Mouse (Mus musculus): ENCODE results near the gene Btg1-ps1.
"Not testable (repeated sequence)": the region's sequence is repeated elsewhere in the genome, so short reads cannot be mapped to it uniquely, and the experiment has no call there.

Gene Btg1-ps1

GRCm38 (mm10) chrX:38018597-38018996 lies at the start of gene Btg1-ps1:
TSS of gene Btg1-ps1 (minus strand) at chrX:38018815.
- DNase-seq (ENCODE audit: low read depth), result not testable (repeated sequence)

- DNase-seq (ENCODE audit: low read depth), result no peak
These were observed 47.6 kb upstream of the Btg1-ps1 start, which contains the start of gene Rhox10 for GRCm38 (mm10) chrX:38066175-38066574. TSS of gene Rhox10 (plus strand) at chrX:38066475.

GRCm38 (mm10) chrX:38061544-38061943 lies 42.9 kb upstream of the Btg1-ps1 start:
- no peak for DNase-seq (ENCODE audit: low read depth)

- not testable (repeated sequence) for DNase-seq (ENCODE audit: low read depth)
These were observed 24.4 kb upstream of the Btg1-ps1 start, which contains the start of gene Btg1-ps2 for GRCm38 (mm10) chrX:38043014-38043413. TSS of gene Btg1-ps2 (minus strand) at chrX:38043114.

- no peak for DNase-seq (ENCODE audit: low read depth)
These were observed 21.1 kb upstream of the Btg1-ps1 start for GRCm38 (mm10) chrX:38039666-38040065.

GRCm38 (mm10) chrX:38033841-38034240 lies 15.2 kb upstream of the Btg1-ps1 start:
- DNase-seq (ENCODE audit: low read depth), result no peak

GRCm38 (mm10) chrX:38008756-38009155 lies 9.9 kb downstream of the Btg1-ps1 start:
- no peak for DNase-seq (ENCODE audit: low read depth)

Data from fibroblast of lung, adult 2 months (primary cell).